Mouse (Mus musculus) layer of hippocampus, adult 11-12 months (tissue): ENCODE measurements around the gene Lce3a.

Source experiments
- DNase-seq: peaks from one replicate; pipeline ENCODE4 v3.0.0; 2022; ENCODE audit warnings: low spot score

Gene Lce3a

GRCm38 (mm10) chr3:92926130-92926529 lies at the start of gene Lce3a:
TSS of gene Lce3a (minus strand) at chr3:92926230.
- DNase-seq = no peak

- no peak for DNase-seq
These were observed 40.7 kb upstream of the Lce3a start, which contains the start of gene Lce3e for GRCm38 (mm10) chr3:92966761-92967160. TSS of gene Lce3e (plus strand) at chr3:92967061.

- DNase-seq = no peak
These were observed 31.1 kb upstream of the Lce3a start, which contains the start of gene Lce3d for GRCm38 (mm10) chr3:92957090-92957489. TSS of gene Lce3d (plus strand) at chr3:92957390.

- DNase-seq = no peak
These were observed 18.2 kb upstream of the Lce3a start, which contains the start of gene Lce3c for GRCm38 (mm10) chr3:92944186-92944585. TSS of gene Lce3c (plus strand) at chr3:92944486.

GRCm38 (mm10) chr3:92932679-92933078 lies 6.6 kb upstream of the Lce3a start, which contains the start of gene Lce3b:
TSS of gene Lce3b (plus strand) at chr3:92932979.
- no peak for DNase-seq

- peak; percentile 42 for DNase-seq
These were observed 5.7 kb downstream of the Lce3a start for GRCm38 (mm10) chr3:92920364-92920763.

GRCm38 (mm10) chr3:92907571-92907970 lies 18.5 kb downstream of the Lce3a start:
- DNase-seq = peak; percentile 15

GRCm38 (mm10) chr3:92905182-92905581 lies 20.8 kb downstream of the Lce3a start:
- DNase-seq = no peak

- no peak for DNase-seq
These were observed 22.4 kb downstream of the Lce3a start for GRCm38 (mm10) chr3:92903640-92904039.

- peak; percentile 21 for DNase-seq
These were observed 23.0 kb downstream of the Lce3a start for GRCm38 (mm10) chr3:92902992-92903391.

- DNase-seq = no peak
These were observed 31.5 kb downstream of the Lce3a start for GRCm38 (mm10) chr3:92894489-92894888.

GRCm38 (mm10) chr3:92894063-92894462 lies 32.0 kb downstream of the Lce3a start:
- DNase-seq = no peak
